Comparison of ENCODE assay signal across 8 mouse cellular contexts in the genomic region with DNA sequence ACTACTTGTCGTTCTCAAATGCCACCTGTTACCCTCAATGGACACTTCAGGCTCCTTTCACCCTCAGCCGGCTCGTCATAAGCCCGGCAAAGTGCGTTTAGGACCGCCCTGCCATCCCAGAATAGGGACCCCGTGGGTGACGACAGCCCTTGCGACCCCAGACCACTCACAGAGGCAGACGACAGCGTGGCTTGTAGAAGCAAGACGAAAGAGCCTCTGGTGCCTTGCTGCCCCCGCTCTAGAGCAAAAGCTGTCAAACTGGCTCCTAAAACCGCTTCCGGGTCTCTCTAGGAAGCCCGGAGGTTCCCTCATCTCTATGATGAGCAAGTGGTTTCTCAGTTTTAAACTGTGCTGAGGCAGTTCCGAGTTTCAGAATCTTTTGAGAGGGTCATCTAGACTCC. TPM values are rescaled to one million over a fixed set of nuclear protein-coding genes. Genes with fewer than 3 reads are reported as not detected.
DNase-seq lines count a peak whose midpoint lies in the region; ATAC-seq and TF ChIP-seq lines count a peak whose summit lies in the region.

A gene (minus strand): TSS at position 260 of the 401 bp plus-strand sequence.

- H3K27me3 ChIP-seq in hindbrain, embryonic 14.5 days (ENCODE audit: control insufficient read depth, insufficient read depth, low read length), result no peaks in the 10 kb centered on the region
- no peaks in the 10 kb centered on the region for H3K27me3 ChIP-seq in thymus, adult 2 months (ENCODE audit: control insufficient read depth, insufficient read depth, low read length)

- WGBS in bone marrow, adult 2 months, result 4% methylated on average over 17 of the region's 17 CpGs
- 19% methylated on average over 17 of the region's 17 CpGs for WGBS in hindbrain, embryonic 14.5 days
- 12% methylated on average over 17 of the region's 17 CpGs for WGBS in thymus, adult 2 months

- H3K4me2 ChIP-seq in hindbrain, embryonic 14.5 days (replicated peaks), result peak within 1 kb of the TSS; percentile 54

- no peaks in the 10 kb centered on the region for H3K9me3 ChIP-seq in hindbrain, embryonic 14.5 days (ENCODE audit: control insufficient read depth, low read length)

- peak within 1 kb of the TSS; percentile 53 for H3K9ac ChIP-seq in hindbrain, embryonic 14.5 days

- no peak for TF ChIP-seq POLR2A in bone marrow, adult 2 months (IDR thresholded peaks at IDR 0.05; ENCODE audit: borderline replicate concordance, control insufficient read depth, low read depth, low read length)
- TF ChIP-seq POLR2A in thymus, adult 2 months (IDR thresholded peaks at IDR 0.05; ENCODE audit: control insufficient read depth, extremely low read depth, insufficient read depth, low read length, poor library complexity), result no peak

- H3K36me3 ChIP-seq in hindbrain, embryonic 14.5 days (replicated peaks; ENCODE audit: control insufficient read depth, insufficient read depth), result no peaks in the 10 kb centered on the region
- H3K36me3 ChIP-seq in thymus, adult 2 months (ENCODE audit: control insufficient read depth, insufficient read depth, low read length), result no peaks in the 10 kb centered on the region

- peak; percentile 74 for DNase-seq in CD4-positive, CD25-positive, alpha-beta regulatory T cell, adult 2 months (ENCODE audit: low read depth, low spot score)
- DNase-seq in frontal cortex, postnatal 10 days (ENCODE audit: low spot score in 2 of 2), result peak; percentile 5 to 29
- DNase-seq in hindbrain, embryonic 14.5 days (ENCODE audit: low spot score), result peak; percentile 49
- DNase-seq in layer of hippocampus, postnatal 14 days (ENCODE audit: low spot score in 2 of 2), result peak; percentile 36 to 45
- peak; percentile 54 for DNase-seq in lung, postnatal 14 days
- DNase-seq in ovary, postnatal 14 days (ENCODE audit: low spot score), result peak; percentile 49
- DNase-seq in thymus, adult 2 months, result peak; percentile 76

- peak within 1 kb of the TSS; percentile 72 for H3K4me3 ChIP-seq in bone marrow, adult 2 months (replicated peaks; ENCODE audit: control insufficient read depth, low read depth, low read length)
- peak within 1 kb of the TSS; percentile 36 for H3K4me3 ChIP-seq in hindbrain, embryonic 14.5 days (replicated peaks; ENCODE audit: low read length)
- peak within 1 kb of the TSS; percentile 76 for H3K4me3 ChIP-seq in thymus, adult 2 months (ENCODE audit: control insufficient read depth, insufficient read depth, low read length)

- no peak for TF ChIP-seq CTCF in bone marrow, adult 2 months (IDR thresholded peaks at IDR 0.05; ENCODE audit: control insufficient read depth, insufficient read depth, low read length)
- TF ChIP-seq CTCF in thymus, adult 2 months (IDR thresholded peaks at IDR 0.05; ENCODE audit: borderline replicate concordance, control insufficient read depth, extremely low read depth, insufficient read depth, low read length, poor library complexity), result no peak

- no peak for ATAC-seq in hindbrain, embryonic 14.5 days (ENCODE audit: low FRiP score)

- H3K4me1 ChIP-seq in bone marrow, adult 2 months (ENCODE audit: control insufficient read depth, insufficient read depth, low read length), result no peaks in the 10 kb centered on the region
- no peaks in the 10 kb centered on the region for H3K4me1 ChIP-seq in hindbrain, embryonic 14.5 days (replicated peaks; ENCODE audit: control insufficient read depth, insufficient read depth, low read length)
- H3K4me1 ChIP-seq in thymus, adult 2 months (replicated peaks; ENCODE audit: control insufficient read depth, insufficient read depth, low read length), result peaks cover 4% of the 10 kb centered on the region

- no peak within 1 kb of the TSS for H3K27ac ChIP-seq in bone marrow, adult 2 months (ENCODE audit: control insufficient read depth, insufficient read depth, low read depth, low read length, poor library complexity)
- no peak within 1 kb of the TSS for H3K27ac ChIP-seq in hindbrain, embryonic 14.5 days
- no peak within 1 kb of the TSS for H3K27ac ChIP-seq in thymus, adult 2 months (ENCODE audit: control insufficient read depth, insufficient read depth, low read length)

RNA-seq across cellular contexts. Expression of the gene that starts here (rescaled TPM):
- polyA plus RNA-seq in bone marrow, adult 2 months (2011; ENCODE audit: insufficient read depth, insufficient read length, low replicate concordance, missing spikeins), result 0.61 and 2.1 TPM in 2 replicates
- 1.6 and 1.8 TPM in 2 replicates for polyA plus RNA-seq in hindbrain, embryonic 14.5 days (2014; fragmentation: Nextera tagmentation; extraction: Ambion mirVana)
- 1 to 10 TPM; 3.8 to 4.1 TPM for total RNA-seq in layer of hippocampus, postnatal 14 days (2021)
- polyA plus RNA-seq in thymus, adult 2 months (2012; rRNA removed), result 5.1 and 5.3 TPM in 2 replicates

Comparison
In these comparisons a context has a peak if more than half of its experiments do, and no peak if none do; other contexts are left out.
1. DNase-seq: peak in every context shown above with its lines; median percentile 76 in thymus, adult 2 months; 74 in CD4-positive, CD25-positive, alpha-beta regulatory T cell, adult 2 months; 54 in lung, postnatal 14 days; 49 in hindbrain, embryonic 14.5 days; 49 in ovary, postnatal 14 days; 40 in layer of hippocampus, postnatal 14 days; 17 in frontal cortex, postnatal 10 days.